Mouse (Mus musculus): ENCODE results near the gene Tns2. TPM values are rescaled to one million over a fixed set of nuclear protein-coding genes. Genes with fewer than 3 reads are reported as not detected.

Gene Tns2
- polyA plus RNA-seq, 1 experiment from 2014 or later, result 40.1 TPM

DNA sequence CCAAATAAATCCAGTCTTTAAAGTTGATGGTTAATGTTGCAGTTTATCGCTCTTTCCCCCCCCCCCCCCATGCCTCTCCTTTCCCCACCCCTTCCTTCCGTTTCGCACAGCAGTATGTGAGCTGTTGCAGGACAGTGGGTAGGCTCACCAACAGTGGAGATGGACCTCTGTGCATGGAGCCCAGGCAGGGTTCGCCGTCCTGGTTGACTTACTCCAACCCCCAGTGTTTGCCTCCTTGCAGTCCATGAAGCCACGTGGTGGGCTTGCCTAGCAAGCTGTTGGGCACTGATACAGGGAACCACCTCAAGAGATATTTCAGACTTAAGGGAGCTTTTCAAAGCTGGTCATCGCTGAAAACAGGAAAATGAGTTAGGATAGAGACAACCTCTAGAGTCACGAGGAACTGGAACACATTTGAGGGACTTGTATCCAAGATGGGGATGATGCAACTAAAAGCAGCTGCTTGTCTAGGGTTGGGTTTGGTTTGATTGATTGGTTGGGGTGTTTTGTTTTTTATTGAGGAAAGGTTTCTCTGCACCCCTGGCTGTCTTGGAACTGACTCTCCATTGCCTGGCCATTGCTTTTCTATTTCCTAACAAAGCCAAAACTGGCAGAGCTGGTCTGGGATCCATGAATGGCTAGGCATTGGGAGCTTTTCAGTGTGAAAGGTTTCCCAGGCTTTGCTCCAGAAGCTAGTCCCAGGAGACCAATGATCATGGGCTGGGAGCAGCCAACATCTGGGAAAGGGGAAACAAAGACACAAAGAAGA is 2.9 kb upstream of the Tns2 start:
- Histone ChIP-seq H3K9ac (peak overlapping the region; percentile 81; the same call in 1 of the 2 replicates), H3K27me3 (no peaks in the 10 kb centered on the region), H3K4me2 (peak overlapping the region; percentile 81; the same call in 1 of the 2 replicates), H3K9me3 (no peaks in the 10 kb centered on the region), H3K4me3 (no peak overlapping the region), H3K27ac (peak overlapping the region; percentile 99), H3K36me3 (peaks cover 53% of the 10 kb centered on the region), H3K4me1 (peaks cover 45% of the 10 kb centered on the region)
- WGBS, result 75% methylated on average over 8 of the region's 8 CpGs
- ATAC-seq (ENCODE audit: insufficient number of reproducible peaks, insufficient read depth, low FRiP score, low TSS enrichment, low read depth), result no peak

DNA sequence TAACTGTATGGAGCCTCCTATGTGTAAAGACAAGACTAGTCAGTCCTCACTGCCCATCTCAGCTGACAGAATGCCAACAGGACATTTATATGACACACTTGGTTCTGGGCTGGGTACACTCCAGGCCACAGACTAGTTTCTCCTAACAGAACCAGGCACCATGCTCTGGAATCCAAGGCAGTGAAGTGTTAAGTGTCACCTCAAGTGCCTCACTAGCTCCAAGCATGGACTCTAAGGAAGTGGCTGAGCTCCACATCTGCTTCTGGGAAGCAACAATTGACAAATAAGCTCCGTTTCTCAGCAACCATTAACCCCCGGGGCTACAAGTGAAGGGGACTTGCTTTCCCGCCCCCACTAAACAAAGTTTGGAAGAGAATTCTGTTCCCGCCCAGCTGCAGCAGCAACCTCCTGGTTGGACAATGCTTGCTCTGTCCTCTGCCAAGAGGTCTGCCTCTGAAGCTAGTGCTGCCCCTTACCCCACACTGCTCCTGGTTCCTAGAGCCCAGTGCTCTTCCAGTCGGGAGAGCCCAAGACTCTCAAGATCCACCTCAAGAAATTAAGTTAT is 2.1 kb upstream of the Tns2 start:
- H3K4me1 ChIP-seq, result peaks cover 53% of the 10 kb centered on the region
- ATAC-seq (ENCODE audit: insufficient number of reproducible peaks, insufficient read depth, low FRiP score, low TSS enrichment, low read depth), result no peak
- peak overlapping the region; percentile 99 for H3K27ac ChIP-seq
- H3K4me3 ChIP-seq, result peak overlapping the region; percentile 52
- no peaks in the 10 kb centered on the region for H3K9me3 ChIP-seq
- no peaks in the 10 kb centered on the region for H3K27me3 ChIP-seq
- H3K36me3 ChIP-seq, result peaks cover 46% of the 10 kb centered on the region
- H3K4me2 ChIP-seq, result peak overlapping the region; percentile 81
- H3K9ac ChIP-seq, result peak overlapping the region; percentile 81
- WGBS, result 20% methylated on average over 5 of the region's 5 CpGs

DNA sequence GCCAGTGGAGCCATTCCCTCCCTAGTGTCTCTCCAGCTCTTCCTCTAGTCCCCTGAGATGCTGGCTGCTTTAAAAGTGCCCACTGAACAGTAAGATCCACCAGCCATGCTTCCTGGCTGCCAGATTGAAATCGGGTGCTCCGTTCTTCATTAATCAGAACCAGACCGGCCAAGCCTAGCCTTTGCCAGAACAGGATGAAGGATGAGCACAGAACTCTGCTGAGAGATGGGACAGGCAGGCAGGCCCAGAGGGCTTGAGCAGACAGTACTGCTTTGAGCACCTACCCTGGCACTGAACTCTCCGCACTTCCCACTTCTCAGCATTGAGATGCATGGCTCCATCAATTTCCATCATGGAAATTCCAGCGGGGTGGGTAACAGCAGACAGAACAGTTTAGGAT is 953 bp upstream of the Tns2 start:
- H3K4me1 ChIP-seq, result peaks cover 65% of the 10 kb centered on the region
- H3K9ac ChIP-seq, result peak overlapping the region; percentile 81
- peak overlapping the region; percentile 52 for H3K4me3 ChIP-seq
- H3K27me3 ChIP-seq, result no peaks in the 10 kb centered on the region
- H3K9me3 ChIP-seq, result no peaks in the 10 kb centered on the region
- peaks cover 34% of the 10 kb centered on the region for H3K36me3 ChIP-seq
- ATAC-seq (ENCODE audit: insufficient number of reproducible peaks, insufficient read depth, low FRiP score, low TSS enrichment, low read depth), result no peak
- peak overlapping the region; percentile 81 for H3K4me2 ChIP-seq
- 22% methylated on average over 5 of the region's 5 CpGs for WGBS
- H3K27ac ChIP-seq, result peak overlapping the region; percentile 99

DNA sequence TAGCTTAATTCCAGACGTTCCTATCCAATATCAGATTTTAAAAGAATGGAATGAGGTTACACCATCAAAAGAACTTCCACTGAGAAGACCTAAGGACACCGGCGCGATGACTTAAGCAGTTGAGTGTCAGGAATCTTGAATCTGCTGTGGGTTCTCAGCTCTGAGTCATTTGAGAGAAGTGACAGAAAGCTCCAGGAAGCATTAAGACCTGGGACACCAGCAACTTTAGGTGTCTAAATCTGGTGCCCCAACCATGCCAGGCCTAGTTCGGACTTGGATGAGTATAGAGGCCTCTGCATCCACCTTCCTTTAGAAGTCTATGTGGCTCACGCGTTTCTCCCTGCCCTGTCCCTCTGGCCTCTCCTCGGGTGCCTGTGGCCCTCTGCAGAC is 447 bp upstream of the Tns2 start:
- peaks cover 70% of the 10 kb centered on the region for H3K4me1 ChIP-seq
- WGBS, result 15% methylated on average over 8 of the region's 8 CpGs
- ATAC-seq (ENCODE audit: insufficient number of reproducible peaks, insufficient read depth, low FRiP score, low TSS enrichment, low read depth), result no peak
- no peaks in the 10 kb centered on the region for H3K9me3 ChIP-seq
- peak overlapping the region; percentile 99 for H3K27ac ChIP-seq
- H3K4me2 ChIP-seq, result peak overlapping the region; percentile 81
- no peaks in the 10 kb centered on the region for H3K27me3 ChIP-seq
- peaks cover 29% of the 10 kb centered on the region for H3K36me3 ChIP-seq
- peak overlapping the region; percentile 52 for H3K4me3 ChIP-seq
- H3K9ac ChIP-seq, result peak overlapping the region; percentile 81

DNA sequence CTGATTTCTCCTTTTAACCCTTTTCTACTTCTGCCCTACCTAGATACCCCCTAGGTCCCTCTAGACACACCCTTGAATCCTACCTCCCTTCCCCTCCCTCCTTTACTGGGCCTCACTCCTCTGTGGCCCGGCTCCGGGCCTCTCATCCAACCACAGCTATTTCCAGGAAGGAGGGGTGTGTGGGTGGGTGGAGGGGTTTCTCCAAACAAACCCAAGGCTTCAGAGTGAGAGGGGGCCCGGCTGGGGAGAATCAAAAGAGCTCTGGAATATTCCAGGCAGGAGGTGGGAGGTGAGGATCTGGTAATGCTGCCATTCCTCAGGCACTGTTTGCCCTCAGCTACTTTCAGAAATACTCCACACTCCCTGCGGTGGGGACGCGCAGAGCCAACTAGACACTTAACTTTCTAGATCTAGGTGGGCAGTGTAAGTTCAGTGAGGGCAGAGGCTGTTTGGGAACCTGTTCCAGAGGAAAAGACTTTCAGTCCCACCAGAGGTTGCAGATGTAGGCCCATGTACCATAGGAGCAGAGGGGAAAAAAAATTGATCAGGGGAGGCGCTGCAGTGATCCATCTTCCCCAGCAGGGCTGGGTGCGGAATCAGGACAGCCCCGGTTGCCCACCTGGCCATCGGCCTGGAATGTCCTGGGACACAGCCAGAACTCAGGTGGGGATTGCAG is 921 bp downstream of the Tns2 start:
- peak overlapping the region; percentile 99 for H3K27ac ChIP-seq
- peaks cover 82% of the 10 kb centered on the region for H3K4me1 ChIP-seq
- peak overlapping the region; percentile 81 for H3K9ac ChIP-seq
- peaks cover 27% of the 10 kb centered on the region for H3K36me3 ChIP-seq
- ATAC-seq (ENCODE audit: insufficient number of reproducible peaks, insufficient read depth, low FRiP score, low TSS enrichment, low read depth), result peak; percentile 59
- peak overlapping the region; percentile 81 for H3K4me2 ChIP-seq
- H3K4me3 ChIP-seq, result peak overlapping the region; percentile 52
- 12% methylated on average over 10 of the region's 10 CpGs for WGBS
- H3K27me3 ChIP-seq, result peaks cover 5% of the 10 kb centered on the region
- no peaks in the 10 kb centered on the region for H3K9me3 ChIP-seq

- H3K9ac ChIP-seq, result peak overlapping the region; percentile 81
- peaks cover 30% of the 10 kb centered on the region for H3K36me3 ChIP-seq
- H3K27ac ChIP-seq, result peak overlapping the region; percentile 99
- peak overlapping the region; percentile 81 for H3K4me2 ChIP-seq
- H3K27me3 ChIP-seq, result peaks cover 13% of the 10 kb centered on the region
- no peak for ATAC-seq (ENCODE audit: insufficient number of reproducible peaks, insufficient read depth, low FRiP score, low TSS enrichment, low read depth)
- no peaks in the 10 kb centered on the region for H3K9me3 ChIP-seq
- H3K4me3 ChIP-seq, result peak overlapping the region; percentile 52
- peaks cover 90% of the 10 kb centered on the region for H3K4me1 ChIP-seq
- 24% methylated on average over 11 of the region's 11 CpGs for WGBS
These were observed 1.7 kb downstream of the Tns2 start for GRCm38 (mm10) chr15:102101672-102102541.

GRCm38 (mm10) chr15:102102548-102103121 is 2.4 kb downstream of the Tns2 start:
- H3K27ac ChIP-seq, result peak overlapping the region; percentile 99
- peak overlapping the region; percentile 81 for H3K9ac ChIP-seq
- peak overlapping the region; percentile 52 for H3K4me3 ChIP-seq
- 10% methylated on average over 6 of the region's 6 CpGs for WGBS
- no peak for ATAC-seq (ENCODE audit: insufficient number of reproducible peaks, insufficient read depth, low FRiP score, low TSS enrichment, low read depth)
- H3K36me3 ChIP-seq, result peaks cover 31% of the 10 kb centered on the region
- H3K27me3 ChIP-seq, result peaks cover 13% of the 10 kb centered on the region
- H3K4me2 ChIP-seq, result peak overlapping the region; percentile 81
- no peaks in the 10 kb centered on the region for H3K9me3 ChIP-seq
- H3K4me1 ChIP-seq, result peaks cover 91% of the 10 kb centered on the region

GRCm38 (mm10) chr15:102103371-102103946 is 3.2 kb downstream of the Tns2 start:
- Histone ChIP-seq H3K9ac (peak overlapping the region; percentile 81), H3K4me2 (peak overlapping the region; percentile 81), H3K4me3 (peak overlapping the region; percentile 52), H3K27ac (peak overlapping the region; percentile 99), H3K27me3 (peaks cover 13% of the 10 kb centered on the region), H3K4me1 (peaks cover 90% of the 10 kb centered on the region), H3K36me3 (peaks cover 34% of the 10 kb centered on the region), H3K9me3 (no peaks in the 10 kb centered on the region)
- ATAC-seq (ENCODE audit: insufficient number of reproducible peaks, insufficient read depth, low FRiP score, low TSS enrichment, low read depth), result no peak
- 5% methylated on average over 14 of the region's 14 CpGs for WGBS

DNA sequence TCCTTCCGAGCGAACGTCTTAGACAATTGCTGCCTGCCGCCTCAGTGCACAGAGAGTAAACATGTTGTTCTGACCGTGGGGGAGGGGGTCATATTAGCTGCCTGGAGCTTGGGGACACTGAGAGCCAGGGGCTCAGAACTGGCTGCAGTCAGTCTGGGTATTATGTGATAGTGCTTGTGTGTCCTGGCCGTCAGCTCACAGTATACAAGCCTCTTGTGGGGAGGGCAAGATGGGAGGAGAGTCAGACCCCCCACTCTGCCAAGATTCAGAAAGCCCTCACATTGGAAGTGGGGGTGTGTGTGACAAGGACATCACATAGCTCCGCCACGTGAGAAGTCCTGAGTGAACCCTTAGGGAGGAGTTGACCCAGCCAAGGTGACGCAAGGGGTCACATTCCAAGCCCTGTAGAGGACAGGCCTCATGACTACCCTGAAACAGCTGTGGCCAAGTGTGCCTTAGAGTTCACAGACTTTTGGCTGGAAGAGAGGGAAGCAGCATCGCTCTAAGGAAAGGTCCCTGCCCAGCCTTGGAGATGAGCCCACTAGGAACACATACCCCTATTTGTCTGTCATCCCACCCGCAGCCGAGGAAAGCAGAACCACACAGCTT is 3.8 kb downstream of the Tns2 start:
- H3K4me1 ChIP-seq, result peaks cover 90% of the 10 kb centered on the region
- H3K27me3 ChIP-seq, result peaks cover 13% of the 10 kb centered on the region
- H3K27ac ChIP-seq, result peak overlapping the region; percentile 99
- 14% methylated on average over 12 of the region's 12 CpGs for WGBS
- H3K9ac ChIP-seq, result peak overlapping the region; percentile 81
- H3K4me3 ChIP-seq, result peak overlapping the region; percentile 52
- no peak for ATAC-seq (ENCODE audit: insufficient number of reproducible peaks, insufficient read depth, low FRiP score, low TSS enrichment, low read depth)
- H3K36me3 ChIP-seq, result peaks cover 40% of the 10 kb centered on the region
- H3K9me3 ChIP-seq, result no peaks in the 10 kb centered on the region
- peak overlapping the region; percentile 81 for H3K4me2 ChIP-seq

- peak overlapping the region; percentile 36; the same call in 1 of the 2 replicates for H3K9ac ChIP-seq
- peaks cover 87% of the 10 kb centered on the region for H3K4me1 ChIP-seq
- 67% methylated on average over 5 of the region's 5 CpGs for WGBS
- H3K27me3 ChIP-seq, result peaks cover 13% of the 10 kb centered on the region
- peak overlapping the region; percentile 52 for H3K4me2 ChIP-seq
- ATAC-seq (ENCODE audit: insufficient number of reproducible peaks, insufficient read depth, low FRiP score, low TSS enrichment, low read depth), result no peak
- peak overlapping the region; percentile 99 for H3K27ac ChIP-seq
- peaks cover 53% of the 10 kb centered on the region for H3K36me3 ChIP-seq
- peak overlapping the region; percentile 4; the same call in 1 of the 2 replicates for H3K4me3 ChIP-seq
- no peaks in the 10 kb centered on the region for H3K9me3 ChIP-seq
These were observed 5.1 kb downstream of the Tns2 start for GRCm38 (mm10) chr15:102105360-102105759.
